Mouse (Mus musculus) myocyte (in vitro differentiated cells): ENCODE measurements around the gene Clint1.

Source experiments
- E2F4 ChIP-seq: IDR thresholded peaks from one replicate; pipeline ENCODE4 v1.6.1; 2011; ENCODE audit warnings: mild to moderate bottlenecking, control low read depth, moderate library complexity; ENCODE audit not compliant: insufficient read depth
- MAX ChIP-seq: IDR thresholded peaks from one replicate; pipeline ENCODE4 v1.6.1; 2011; ENCODE audit warnings: low read depth, mild to moderate bottlenecking, control low read depth
- MYOG ChIP-seq, 3 experiments: IDR thresholded peaks; one replicate each; pipeline ENCODE4 v1.6.1; 2011; ENCODE audit warnings: control low read depth in 2 of 3, low read depth in 2 of 3, mild to moderate bottlenecking in 2 of 3; ENCODE audit not compliant: insufficient read length in 2 of 3, control insufficient read depth in 1 of 3, insufficient read depth in 1 of 3
- POLR2A ChIP-seq: IDR thresholded peaks from one replicate; pipeline ENCODE4 v1.6.1; 2011; ENCODE audit warnings: low read depth, mild to moderate bottlenecking, control low read depth, moderate library complexity; ENCODE audit not compliant: insufficient read length
- SRF ChIP-seq: IDR thresholded peaks from one replicate; pipeline ENCODE4 v1.6.1; 2011; ENCODE audit warnings: low read depth; ENCODE audit not compliant: control insufficient read depth, insufficient read length
- TCF3 ChIP-seq: IDR thresholded peaks from one replicate; pipeline ENCODE4 v1.6.1; 2011; ENCODE audit warnings: low read depth, control low read depth; ENCODE audit not compliant: insufficient read length

GRCm38 (mm10) chr11:45851516-45852123, at the start of gene Clint1:
- peak in 1 of 3 experiments; percentile 4 for TF ChIP-seq MYOG (IDR thresholded peaks at IDR 0.05; ENCODE audit: control insufficient read depth in 1 of 3, insufficient read depth in 1 of 3, insufficient read length in 2 of 3, low read depth in 2 of 3)
- TF ChIP-seq E2F4, result no peak
- TF ChIP-seq TCF3, result no peak
- peak; percentile 81 for TF ChIP-seq POLR2A
- TF ChIP-seq SRF, result no peak
- no peak for TF ChIP-seq MAX
